10 mouse cellular contexts compared by ENCODE assay signal in the genomic region with DNA sequence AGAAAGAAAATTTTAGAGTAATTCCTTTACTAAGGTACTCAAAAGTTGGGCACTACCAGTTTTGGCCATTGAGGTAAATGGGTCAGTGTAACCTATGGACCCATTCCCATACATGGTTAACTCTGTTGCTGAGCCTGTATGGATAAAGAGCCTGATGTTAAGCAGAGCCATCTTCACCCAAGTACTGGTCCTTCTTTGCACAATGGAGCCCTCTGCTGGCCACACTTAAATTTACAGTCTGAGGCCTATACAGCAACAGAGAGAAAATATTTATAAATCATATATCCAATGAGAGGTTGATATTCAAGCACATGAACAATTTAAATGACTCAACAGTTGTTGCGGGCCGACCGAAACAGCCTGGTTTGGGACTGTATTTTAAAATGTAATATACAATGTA. TPM values are rescaled to one million over a fixed set of nuclear protein-coding genes. Genes with fewer than 3 reads are reported as not detected.
A peak's percentile ranks its signal among the peaks of the same experiment; 100 is the strongest.
DNase-seq lines count a peak whose midpoint lies in the region; ATAC-seq lines count a peak whose summit lies in the region.
"Had no signal": no experiment of that assay in that cellular context is flagged by ENCODE, and none has a peak within 500 bp of the region (broad histone marks: within the 10 kb centered on the region; RNA-seq: fewer than 3 reads in every experiment).

No protein-coding gene starts in this region.

- no peaks in the 10 kb centered on the region for H3K9me3 ChIP-seq in midbrain, embryonic 10.5 days (replicated peaks)
- no peaks in the 10 kb centered on the region for H3K9me3 ChIP-seq in midbrain, embryonic 15.5 days
- H3K9me3 ChIP-seq in stomach, embryonic 16.5 days (replicated peaks; ENCODE audit: control insufficient read depth, low read length), result no peaks in the 10 kb centered on the region
- H3K9me3 ChIP-seq: midbrain, embryonic 12.5 days had no signal

- H3K27ac ChIP-seq in midbrain, embryonic 10.5 days (replicated peaks), result no peak overlapping the region
- no peak overlapping the region for H3K27ac ChIP-seq in midbrain, embryonic 15.5 days
- no peak overlapping the region for H3K27ac ChIP-seq in stomach, embryonic 16.5 days (ENCODE audit: low read length)
- H3K27ac ChIP-seq: midbrain, embryonic 12.5 days had no signal

- H3K4me1 ChIP-seq in midbrain, embryonic 10.5 days, result no peaks in the 10 kb centered on the region
- no peaks in the 10 kb centered on the region for H3K4me1 ChIP-seq in midbrain, embryonic 15.5 days
- no peaks in the 10 kb centered on the region for H3K4me1 ChIP-seq in stomach, embryonic 16.5 days (ENCODE audit: control insufficient read depth, insufficient read depth, low read length)
- H3K4me1 ChIP-seq: midbrain, embryonic 12.5 days had no signal

- H3K36me3 ChIP-seq in midbrain, embryonic 10.5 days, result no peaks in the 10 kb centered on the region
- H3K36me3 ChIP-seq in midbrain, embryonic 15.5 days (replicated peaks), result no peaks in the 10 kb centered on the region
- no peaks in the 10 kb centered on the region for H3K36me3 ChIP-seq in stomach, embryonic 16.5 days (ENCODE audit: control insufficient read depth, insufficient read depth, low read length)
- H3K36me3 ChIP-seq: midbrain, embryonic 12.5 days had no signal

- no peak overlapping the region for H3K4me3 ChIP-seq in midbrain, embryonic 10.5 days
- no peak overlapping the region for H3K4me3 ChIP-seq in midbrain, embryonic 15.5 days
- H3K4me3 ChIP-seq in stomach, embryonic 16.5 days (replicated peaks; ENCODE audit: low read length), result no peak overlapping the region
- H3K4me3 ChIP-seq: midbrain, embryonic 12.5 days had no signal

- intact Hi-C loops in gastrocnemius, postnatal 36 days (cut with DNase I), result loop anchor here (2.0 kb wide), 1 partner anchor 246 kb away; no protein-coding TSS in a partner anchor

- H3K9ac ChIP-seq in midbrain, embryonic 15.5 days, result no peak overlapping the region
- no peak overlapping the region for H3K9ac ChIP-seq in stomach, embryonic 16.5 days (ENCODE audit: low read length)
- H3K9ac ChIP-seq: midbrain, embryonic 12.5 days had no signal

- no peak for ATAC-seq in midbrain, embryonic 15.5 days (replicated peaks)
- ATAC-seq in stomach, embryonic 16.5 days (ENCODE audit: insufficient read depth, low FRiP score), result peak; percentile 29; the same call in 1 of the 2 replicates

- DNase-seq in gastrocnemius, postnatal 10 days, result peak; percentile 31
- DNase-seq in gastrocnemius, postnatal 36 days, result no peak
- DNase-seq in midbrain, embryonic 10.5 days (ENCODE audit: low spot score), result peak; percentile 26
- DNase-seq in adrenal gland, postnatal 14 days, result peak; percentile 60
- DNase-seq in hindlimb bud, embryonic 11.5 days (ENCODE audit: extremely low spot score, low read depth, low spot score), result peak; percentile 5
- no peak for DNase-seq in spleen, postnatal 36 days (ENCODE audit: low spot score in 2 of 2)

- 91% methylated on average over 3 of the region's 3 CpGs for WGBS in midbrain, embryonic 10.5 days
- WGBS in midbrain, embryonic 15.5 days, result 89% methylated on average over 3 of the region's 3 CpGs
- WGBS in stomach, embryonic 16.5 days, result 89% methylated on average over 3 of the region's 3 CpGs

- H3K4me2 ChIP-seq in midbrain, embryonic 15.5 days, result no peak overlapping the region
- H3K4me2 ChIP-seq in stomach, embryonic 16.5 days (ENCODE audit: low read depth, low read length), result no peak overlapping the region
- H3K4me2 ChIP-seq: midbrain, embryonic 12.5 days had no signal

- no peaks in the 10 kb centered on the region for H3K27me3 ChIP-seq in midbrain, embryonic 10.5 days (ENCODE audit: low read depth, poor library complexity, severe bottlenecking)
- no peaks in the 10 kb centered on the region for H3K27me3 ChIP-seq in midbrain, embryonic 15.5 days (replicated peaks)
- no peaks in the 10 kb centered on the region for H3K27me3 ChIP-seq in stomach, embryonic 16.5 days (ENCODE audit: control insufficient read depth, insufficient read depth, low read length)
- H3K27me3 ChIP-seq: midbrain, embryonic 12.5 days had no signal

RNA-seq across cellular contexts. Expression of a gene that starts 16.4 kb away (rescaled TPM):
- not detected for total RNA-seq in gastrocnemius, postnatal 10 days (2021)
- not detected for total RNA-seq in gastrocnemius, postnatal 36 days (2021)
- polyA plus RNA-seq in midbrain, embryonic 10.5 days (2016; fragmentation: Nextera tagmentation; extraction: Ambion mirVana), result not detected in 2 replicates
- polyA plus RNA-seq in midbrain, embryonic 15.5 days (2015; fragmentation: Nextera tagmentation; extraction: Ambion mirVana), result not detected in 2 replicates
- total RNA-seq in adrenal gland, postnatal 14 days (2021), result 0.70 and 0.98 TPM in 2 replicates
- not detected in 2 replicates for polyA plus RNA-seq in stomach, embryonic 16.5 days (2015; fragmentation: Nextera tagmentation; extraction: Ambion mirVana)
- total RNA-seq: hematopoietic stem cell, adult 5-6 weeks had no signal
- polyA plus RNA-seq: midbrain, embryonic 12.5 days had no signal

RNA-seq across cellular contexts. Expression of a gene that starts 32.4 kb away (rescaled TPM):
- not detected for total RNA-seq in gastrocnemius, postnatal 10 days (2021)
- total RNA-seq in gastrocnemius, postnatal 36 days (2021), result not detected
- not detected in 2 replicates for polyA plus RNA-seq in midbrain, embryonic 10.5 days (2016; fragmentation: Nextera tagmentation; extraction: Ambion mirVana)
- not detected in 2 replicates for polyA plus RNA-seq in midbrain, embryonic 15.5 days (2015; fragmentation: Nextera tagmentation; extraction: Ambion mirVana)
- not detected in 2 replicates for total RNA-seq in adrenal gland, postnatal 14 days (2021)
- not detected in 2 replicates for polyA plus RNA-seq in stomach, embryonic 16.5 days (2015; fragmentation: Nextera tagmentation; extraction: Ambion mirVana)
- total RNA-seq: hematopoietic stem cell, adult 5-6 weeks had no signal
- polyA plus RNA-seq: midbrain, embryonic 12.5 days had no signal

RNA-seq across cellular contexts. Expression of a gene that starts 39.9 kb away (rescaled TPM):
- total RNA-seq in gastrocnemius, postnatal 10 days (2021), result 1 to 10 TPM in 1 of 2 experiments, not detected in 1; 1.4 TPM
- total RNA-seq in gastrocnemius, postnatal 36 days (2021), result 1 to 10 TPM in 1 of 2 experiments, not detected in 1; 1.1 TPM
- polyA plus RNA-seq in midbrain, embryonic 10.5 days (2016; fragmentation: Nextera tagmentation; extraction: Ambion mirVana), result 0.31 TPM in 1 of 2 replicates, not detected in the other
- polyA plus RNA-seq in midbrain, embryonic 15.5 days (2015; fragmentation: Nextera tagmentation; extraction: Ambion mirVana), result not detected in 2 replicates
- 9.2 and 9.3 TPM in 2 replicates for total RNA-seq in adrenal gland, postnatal 14 days (2021)
- 35.5 and 46.1 TPM in 2 replicates for polyA plus RNA-seq in stomach, embryonic 16.5 days (2015; fragmentation: Nextera tagmentation; extraction: Ambion mirVana)
- polyA plus RNA-seq: midbrain, embryonic 12.5 days had no signal

RNA-seq across cellular contexts. Expression of a gene that starts 54.0 kb away (rescaled TPM):
- total RNA-seq in gastrocnemius, postnatal 10 days (2021), result under 1 TPM; 0.05 to 0.07 TPM
- not detected for total RNA-seq in gastrocnemius, postnatal 36 days (2021)
- not detected in 2 replicates for polyA plus RNA-seq in midbrain, embryonic 10.5 days (2016; fragmentation: Nextera tagmentation; extraction: Ambion mirVana)
- polyA plus RNA-seq in midbrain, embryonic 15.5 days (2015; fragmentation: Nextera tagmentation; extraction: Ambion mirVana), result 0.05 TPM in 1 of 2 replicates, not detected in the other
- total RNA-seq in adrenal gland, postnatal 14 days (2021), result not detected in 2 replicates
- 41.3 and 45.2 TPM in 2 replicates for polyA plus RNA-seq in stomach, embryonic 16.5 days (2015; fragmentation: Nextera tagmentation; extraction: Ambion mirVana)
- total RNA-seq: hematopoietic stem cell, adult 5-6 weeks had no signal

RNA-seq across cellular contexts. Expression of a gene that starts 56.0 kb away (rescaled TPM):
- 1 to 10 TPM; 5.8 to 7.8 TPM for total RNA-seq in gastrocnemius, postnatal 10 days (2021)
- 1 to 10 TPM; 1.5 to 1.7 TPM for total RNA-seq in gastrocnemius, postnatal 36 days (2021)
- 0.21 TPM in 1 of 2 replicates, not detected in the other for polyA plus RNA-seq in midbrain, embryonic 10.5 days (2016; fragmentation: Nextera tagmentation; extraction: Ambion mirVana)
- 0.65 and 0.89 TPM in 2 replicates for polyA plus RNA-seq in midbrain, embryonic 15.5 days (2015; fragmentation: Nextera tagmentation; extraction: Ambion mirVana)
- total RNA-seq in adrenal gland, postnatal 14 days (2021), result 1.7 and 2.3 TPM in 2 replicates
- polyA plus RNA-seq in stomach, embryonic 16.5 days (2015; fragmentation: Nextera tagmentation; extraction: Ambion mirVana), result 6.4 and 8.9 TPM in 2 replicates
- total RNA-seq: hematopoietic stem cell, adult 5-6 weeks had no signal

Comparison
In these comparisons a context has a peak if more than half of its experiments do, and no peak if none do; other contexts are left out.
1. DNase-seq: peak in gastrocnemius, postnatal 10 days (single experiment), midbrain, embryonic 10.5 days (single experiment), adrenal gland, postnatal 14 days (single experiment) and hindlimb bud, embryonic 11.5 days (single experiment); none in gastrocnemius, postnatal 36 days (0 of 2) and spleen, postnatal 36 days (0 of 2).